Mouse (Mus musculus): ENCODE results near the gene Dtx3l. TPM values are rescaled to one million over a fixed set of nuclear protein-coding genes. Genes with fewer than 3 reads are reported as not detected.

The Dtx3l gene
- total RNA-seq, 1 experiment from 2014 or later: 45.3 TPM

GRCm38 (mm10) chr16:35933181-35933580 lies 5.8 kb downstream of the Dtx3l start:
- no peak for ATAC-seq (replicated peaks; ENCODE audit: insufficient number of reproducible peaks, low FRiP score, low TSS enrichment, poor library complexity, severe bottlenecking)

GRCm38 (mm10) chr16:35932179-35933055 lies 6.5 kb downstream of the Dtx3l start:
- ATAC-seq (replicated peaks; ENCODE audit: insufficient number of reproducible peaks, low FRiP score, low TSS enrichment, poor library complexity, severe bottlenecking): no peak

GRCm38 (mm10) chr16:35924341-35924740 lies 14.6 kb downstream of the Dtx3l start:
- ATAC-seq (replicated peaks; ENCODE audit: insufficient number of reproducible peaks, low FRiP score, low TSS enrichment, poor library complexity, severe bottlenecking): no peak

- ATAC-seq (replicated peaks; ENCODE audit: insufficient number of reproducible peaks, low FRiP score, low TSS enrichment, poor library complexity, severe bottlenecking): no peak
Observed at GRCm38 (mm10) chr16:35923546-35924198, 15.3 kb downstream of the Dtx3l start.

GRCm38 (mm10) chr16:35922301-35922895 lies 16.6 kb downstream of the Dtx3l start:
- no peak for ATAC-seq (replicated peaks; ENCODE audit: insufficient number of reproducible peaks, low FRiP score, low TSS enrichment, poor library complexity, severe bottlenecking)

- no peak for ATAC-seq (replicated peaks; ENCODE audit: insufficient number of reproducible peaks, low FRiP score, low TSS enrichment, poor library complexity, severe bottlenecking)
Observed at GRCm38 (mm10) chr16:35921676-35922235, 17.2 kb downstream of the Dtx3l start.

GRCm38 (mm10) chr16:35918721-35919543 lies 20.0 kb downstream of the Dtx3l start:
- ATAC-seq (replicated peaks; ENCODE audit: insufficient number of reproducible peaks, low FRiP score, low TSS enrichment, poor library complexity, severe bottlenecking): 0 out of 2 replicates have a peak, but pooled peaks have one; percentile 43

- ATAC-seq (replicated peaks; ENCODE audit: insufficient number of reproducible peaks, low FRiP score, low TSS enrichment, poor library complexity, severe bottlenecking): no peak
Observed at GRCm38 (mm10) chr16:35914301-35914700, 24.6 kb downstream of the Dtx3l start.

- 0 out of 2 replicates have a peak, but pooled peaks have one; percentile 40 for ATAC-seq (replicated peaks; ENCODE audit: insufficient number of reproducible peaks, low FRiP score, low TSS enrichment, poor library complexity, severe bottlenecking)
Observed at GRCm38 (mm10) chr16:35913526-35913925, 25.4 kb downstream of the Dtx3l start.

- no peak for ATAC-seq (replicated peaks; ENCODE audit: insufficient number of reproducible peaks, low FRiP score, low TSS enrichment, poor library complexity, severe bottlenecking)
Observed at GRCm38 (mm10) chr16:35911449-35911848, 27.5 kb downstream of the Dtx3l start.

GRCm38 (mm10) chr16:35907432-35908201 lies 31.3 kb downstream of the Dtx3l start:
- peak; percentile 41; the same call in 1 of the 2 replicates for ATAC-seq (replicated peaks; ENCODE audit: insufficient number of reproducible peaks, low FRiP score, low TSS enrichment, poor library complexity, severe bottlenecking)

GRCm38 (mm10) chr16:35906887-35907286 lies 32.1 kb downstream of the Dtx3l start:
- no peak for ATAC-seq (replicated peaks; ENCODE audit: insufficient number of reproducible peaks, low FRiP score, low TSS enrichment, poor library complexity, severe bottlenecking)

GRCm38 (mm10) chr16:35905819-35906485 lies 33.0 kb downstream of the Dtx3l start:
- no peak for ATAC-seq (replicated peaks; ENCODE audit: insufficient number of reproducible peaks, low FRiP score, low TSS enrichment, poor library complexity, severe bottlenecking)

- no peak for ATAC-seq (replicated peaks; ENCODE audit: insufficient number of reproducible peaks, low FRiP score, low TSS enrichment, poor library complexity, severe bottlenecking)
Observed at GRCm38 (mm10) chr16:35905355-35905754, 33.6 kb downstream of the Dtx3l start.

- ATAC-seq (replicated peaks; ENCODE audit: insufficient number of reproducible peaks, low FRiP score, low TSS enrichment, poor library complexity, severe bottlenecking): peak; percentile 58; the same call in 1 of the 2 replicates
Observed at GRCm38 (mm10) chr16:35904121-35904736, 34.7 kb downstream of the Dtx3l start.

- peak; percentile 77 for ATAC-seq (replicated peaks; ENCODE audit: insufficient number of reproducible peaks, low FRiP score, low TSS enrichment, poor library complexity, severe bottlenecking)
Observed at GRCm38 (mm10) chr16:35903014-35903640, 35.8 kb downstream of the Dtx3l start.

All from monocyte, adult 5-6 weeks (primary cell).